In genomic region chr8:53680846-53681245, GRCm38 (mm10) we compare ENCODE assay signal across 8 mouse cellular contexts. TPM values are rescaled to one million over a fixed set of nuclear protein-coding genes. Genes with fewer than 3 reads are reported as not detected.
A peak's percentile ranks its signal among the peaks of the same experiment; 100 is the strongest.
DNase-seq lines count a peak whose midpoint lies in the region; TF ChIP-seq lines count a peak whose summit lies in the region.

No protein-coding gene starts in this region.

- 33% methylated on average over 12 of the region's 12 CpGs for WGBS in thymus, adult 2 months

- no peaks in the 10 kb centered on the region for H3K27me3 ChIP-seq in thymus, adult 2 months (ENCODE audit: control insufficient read depth, insufficient read depth, low read length)

- H3K27ac ChIP-seq in thymus, adult 2 months (ENCODE audit: control insufficient read depth, insufficient read depth, low read length), result no peak overlapping the region

- peak; percentile 11 for DNase-seq in thymus, postnatal 4 days
- no peak for DNase-seq in thymus, adult 2 months
- peak; percentile 56 to 66 for DNase-seq in cerebellum, postnatal 4 days (ENCODE audit: low spot score in 2 of 2)
- peak; percentile 56 for DNase-seq in gastrocnemius, postnatal 14 days
- DNase-seq in layer of hippocampus, adult 9-11 months, result peak; percentile 56
- peak; percentile 1 for DNase-seq in lung, postnatal 36 days
- peak; percentile 72 for DNase-seq in right cerebral cortex, postnatal 25 days
- no peak for DNase-seq in spleen, adult 12 weeks (ENCODE audit: low spot score)

- H3K36me3 ChIP-seq in thymus, adult 2 months (ENCODE audit: control insufficient read depth, insufficient read depth, low read length), result no peaks in the 10 kb centered on the region

- no peak overlapping the region for H3K4me3 ChIP-seq in thymus, adult 2 months (ENCODE audit: control insufficient read depth, insufficient read depth, low read length)

- intact Hi-C loops in gastrocnemius, postnatal 14 days (cut with DNase I; ENCODE audit: low total_unique reads), result no loop called here

- TF ChIP-seq CTCF in thymus, adult 2 months (IDR thresholded peaks at IDR 0.05; ENCODE audit: borderline replicate concordance, control insufficient read depth, extremely low read depth, insufficient read depth, low read length, poor library complexity), result no peak

- no peak for TF ChIP-seq POLR2A in thymus, adult 2 months (IDR thresholded peaks at IDR 0.05; ENCODE audit: control insufficient read depth, extremely low read depth, insufficient read depth, low read length, poor library complexity)

- no peaks in the 10 kb centered on the region for H3K4me1 ChIP-seq in thymus, adult 2 months (replicated peaks; ENCODE audit: control insufficient read depth, insufficient read depth, low read length)

RNA-seq across cellular contexts. Expression of gene Neil3, which starts 42.0 kb away (rescaled TPM):
- polyA plus RNA-seq in thymus, adult 2 months (2012; rRNA removed), result 11.6 and 14.5 TPM in 2 replicates
- 1 to 10 TPM; 1.5 to 2.5 TPM for total RNA-seq in gastrocnemius, postnatal 14 days (2021)

Comparison
In these comparisons a context has a peak if more than half of its experiments do, and no peak if none do; other contexts are left out.
1. DNase-seq: peak in thymus, postnatal 4 days (single experiment), cerebellum, postnatal 4 days (2 of 2), gastrocnemius, postnatal 14 days (single experiment), layer of hippocampus, adult 9-11 months (single experiment), lung, postnatal 36 days (single experiment) and right cerebral cortex, postnatal 25 days (single experiment); none in thymus, adult 2 months (single experiment) and spleen, adult 12 weeks (single experiment).